Mouse (Mus musculus) urinary bladder, postnatal 10 days (tissue): ENCODE data around the gene Nusap1.
A peak's percentile ranks its signal among the peaks of the same experiment; 100 is the strongest.
"Not testable (repeated sequence)": the region's sequence is repeated elsewhere in the genome, so short reads cannot be mapped to it uniquely, and the experiment has no call there.

Experiments used
- DNase-seq: peaks from one replicate; pipeline ENCODE4 v3.0.0; 2022; ENCODE audit warnings: low spot score

Gene Nusap1

DNA sequence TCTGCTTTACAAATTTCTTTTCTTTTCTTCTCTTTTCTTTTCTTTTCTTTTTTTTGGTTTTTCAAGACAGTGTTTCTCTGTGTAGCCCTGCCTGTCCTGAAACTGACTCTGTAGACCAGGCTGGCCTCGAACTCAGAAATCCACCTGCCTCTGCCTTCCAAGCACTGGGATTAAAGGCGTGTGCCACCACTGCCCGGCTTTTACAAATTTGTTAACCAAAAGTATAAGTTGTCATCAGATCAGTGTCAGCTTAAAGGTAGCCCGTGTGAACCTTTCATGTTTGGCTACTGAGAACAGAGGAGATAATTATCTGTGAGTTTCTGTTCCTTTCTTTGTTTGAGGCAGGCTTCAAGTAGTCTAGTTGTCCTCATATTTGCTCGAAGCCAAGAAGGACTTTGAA lies 26.2 kb downstream of the Nusap1 start:
- DNase-seq, result no peak

DNA sequence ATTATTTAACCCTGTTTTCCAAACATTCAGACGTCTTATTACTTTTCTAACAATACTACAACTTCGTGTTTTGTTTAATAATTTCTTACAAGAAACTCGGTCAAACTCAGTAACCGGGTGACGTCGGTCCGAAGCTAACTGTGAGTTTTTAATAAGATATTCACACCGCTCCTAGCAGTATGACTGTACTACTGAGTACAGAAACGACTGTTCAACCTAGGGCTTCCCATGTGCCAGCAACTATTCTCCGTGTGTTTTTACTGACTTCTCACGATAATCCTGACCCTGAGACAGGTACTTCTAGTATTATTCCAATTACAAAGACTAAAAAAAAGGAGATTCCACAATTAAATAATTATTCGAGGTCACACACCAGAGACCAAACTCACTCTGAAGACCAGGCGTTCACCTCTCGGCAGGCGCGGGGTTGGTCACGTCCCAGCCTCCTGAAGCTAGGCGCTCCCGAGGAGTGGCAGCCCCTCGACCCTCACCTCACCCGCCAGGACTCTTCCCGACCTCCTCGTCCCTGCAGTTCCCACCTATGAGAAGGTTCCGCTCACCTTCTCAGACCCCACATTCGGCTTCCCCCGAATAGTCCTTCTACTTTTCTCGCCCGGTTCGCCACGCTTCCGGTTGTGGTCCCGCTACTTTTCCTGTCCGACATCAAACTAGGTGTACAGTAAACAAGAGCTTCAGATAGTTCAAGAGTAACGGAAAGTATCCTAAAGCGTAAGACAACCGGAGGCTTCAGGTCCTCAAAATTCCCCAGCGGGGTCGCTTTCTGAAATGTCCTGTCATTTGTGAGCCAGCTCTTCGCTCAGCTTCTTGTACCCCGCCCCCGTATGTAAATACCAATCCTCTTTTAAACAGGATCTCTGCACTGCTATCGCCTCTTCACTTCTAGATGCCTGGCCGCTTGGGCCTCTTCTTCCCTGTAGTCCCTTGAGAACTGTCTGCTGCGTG lies 44.4 kb downstream of the Nusap1 start, which contains the start of gene Ndufaf1:
Gene Ndufaf1 (minus strand): TSS at position 608 of the 963 bp plus-strand sequence.
- peak; percentile 23 for DNase-seq

- not testable (repeated sequence) for DNase-seq
These were observed 47.6 kb downstream of the Nusap1 start for GRCm38 (mm10) chr2:119665744-119666143.

DNA sequence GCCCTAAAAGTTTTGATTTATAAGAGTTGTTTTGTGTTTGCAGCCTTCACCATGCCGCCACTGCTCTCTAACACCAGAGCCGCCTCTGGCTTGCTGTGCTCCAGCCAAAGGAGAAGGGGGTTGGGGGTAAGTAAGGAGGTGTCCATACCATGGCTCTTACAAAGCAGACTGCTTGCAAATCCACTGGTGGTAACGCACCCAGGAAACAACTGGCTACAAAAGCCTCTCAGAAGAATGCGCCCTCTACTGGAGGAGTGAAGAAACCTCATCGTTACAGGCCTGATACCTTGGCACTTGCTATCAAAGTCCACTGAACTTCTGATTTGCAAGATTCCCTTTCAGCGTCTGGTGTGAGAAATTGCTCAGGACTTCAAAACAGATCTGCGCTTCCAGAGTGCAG lies 50.9 kb downstream of the Nusap1 start:
- DNase-seq, result no peak

- peak; percentile 86 for DNase-seq
These were observed 56.6 kb downstream of the Nusap1 start, which contains the start of gene Rtf1 for GRCm38 (mm10) chr2:119674525-119675214. Gene Rtf1, plus strand, starts transcription at chr2:119675068.

- no peak for DNase-seq
These were observed 57.2 kb downstream of the Nusap1 start for GRCm38 (mm10) chr2:119675215-119675784.

DNA sequence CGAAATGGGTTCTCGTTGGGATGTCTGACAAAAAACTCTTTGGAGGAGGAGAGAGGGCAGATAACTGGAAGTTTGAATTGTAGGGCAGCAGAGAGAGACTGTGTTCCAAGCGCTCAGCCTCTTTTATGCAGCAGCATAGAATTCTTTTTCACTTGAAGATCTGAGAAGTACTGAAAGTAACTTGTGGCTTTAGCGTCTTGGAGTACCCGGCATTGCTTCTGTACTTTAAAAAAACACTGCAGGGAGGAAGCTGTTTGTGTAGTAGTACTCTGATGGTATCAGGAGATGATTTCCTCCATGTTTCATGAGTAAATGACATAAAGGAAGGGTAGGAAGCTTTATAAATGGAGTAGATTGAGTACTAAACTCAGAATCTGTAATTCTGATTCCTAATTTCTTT lies 57.7 kb downstream of the Nusap1 start:
- no peak for DNase-seq

- no peak for DNase-seq
These were observed 65.6 kb downstream of the Nusap1 start for GRCm38 (mm10) chr2:119683706-119684105.

- no peak for DNase-seq
These were observed 74.1 kb downstream of the Nusap1 start for GRCm38 (mm10) chr2:119692003-119692701.

DNA sequence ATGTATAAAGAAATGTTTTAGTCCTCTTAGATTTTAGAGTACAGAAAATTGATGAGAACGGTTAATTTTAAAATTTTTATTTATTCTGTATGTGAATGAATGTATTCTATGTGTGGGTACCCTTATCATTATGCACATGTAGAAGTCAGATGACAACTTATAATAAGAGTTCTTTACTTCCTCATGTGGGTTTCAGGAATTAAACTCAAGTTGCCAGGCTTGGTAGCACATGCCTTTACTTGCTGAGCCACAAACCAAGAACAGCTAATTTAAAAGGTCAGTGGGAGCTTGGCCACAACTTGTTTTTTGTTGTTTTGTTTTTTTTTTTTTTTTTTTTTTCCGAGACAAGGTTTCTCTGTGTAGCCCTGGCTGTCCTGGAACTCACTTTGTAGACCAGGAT lies 76.7 kb downstream of the Nusap1 start:
- no peak for DNase-seq

DNA sequence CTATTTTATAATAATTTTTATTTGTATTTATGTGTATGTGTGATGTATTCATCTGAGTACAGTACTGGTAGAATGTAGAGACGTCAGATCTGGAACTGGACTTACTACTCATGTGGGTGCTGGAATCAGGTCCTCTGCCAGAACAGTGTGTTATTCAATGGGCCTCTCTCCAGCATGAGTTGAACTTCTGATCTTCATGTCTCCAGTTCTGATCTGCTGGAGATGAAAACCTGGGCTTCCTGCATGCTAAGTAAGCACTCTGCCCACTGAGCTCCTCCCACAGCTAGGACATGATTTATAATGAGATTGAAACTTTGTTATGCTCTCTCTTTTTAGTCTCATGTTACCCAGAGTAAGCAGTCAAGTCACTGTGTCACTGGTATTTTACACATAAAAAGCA lies 78.0 kb downstream of the Nusap1 start:
- DNase-seq, result no peak

GRCm38 (mm10) chr2:119698472-119698871 lies 80.4 kb downstream of the Nusap1 start:
- DNase-seq, result no peak

DNA sequence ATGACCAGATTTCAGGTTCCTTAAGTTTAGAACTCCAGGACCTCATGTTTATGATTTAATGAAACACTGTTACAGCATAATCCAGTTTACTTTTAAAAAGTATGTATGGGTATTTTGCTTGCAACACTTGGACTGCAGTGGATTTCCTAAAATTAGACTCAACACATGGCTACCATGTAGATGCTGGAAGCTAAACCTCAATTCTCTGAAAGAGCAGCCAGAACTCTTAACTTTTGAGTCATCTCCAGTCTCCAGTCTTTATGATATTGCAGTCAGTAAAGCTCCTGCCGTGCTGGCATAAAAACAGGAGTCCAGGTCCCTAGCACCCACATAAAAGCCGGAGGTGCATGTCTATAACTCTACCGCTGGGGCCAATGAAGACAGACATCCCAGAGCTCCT lies 81.9 kb downstream of the Nusap1 start:
- DNase-seq, result no peak
